Mouse (Mus musculus): ENCODE results near the gene Prpsap1.
"Not testable (repeated sequence)": the region's sequence is repeated elsewhere in the genome, so short reads cannot be mapped to it uniquely, and the experiment has no call there.

DNA sequence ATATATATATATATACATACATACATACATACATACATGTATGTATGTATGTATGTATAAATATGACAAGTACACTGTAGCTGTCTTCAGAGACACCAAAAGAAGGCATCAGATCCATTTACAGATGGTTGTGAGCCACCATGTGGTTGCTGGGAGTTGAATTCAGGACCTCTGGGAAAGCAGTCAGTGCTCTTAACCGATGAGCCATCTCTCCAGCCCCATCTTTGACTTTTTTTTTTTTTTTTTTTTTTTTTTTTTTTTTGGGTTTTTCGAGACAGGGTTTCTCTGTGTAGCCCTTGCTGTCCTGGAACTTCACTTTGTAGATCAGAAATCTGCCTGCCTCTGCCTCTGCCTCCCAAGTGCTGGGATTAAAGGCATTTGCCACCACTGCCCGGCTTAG lies 25.7 kb downstream of the Prpsap1 start:
- not testable (repeated sequence) for TF ChIP-seq CTCF (IDR thresholded peaks at IDR 0.05; ENCODE audit: borderline replicate concordance, insufficient read depth, low read depth, low read length); POLR2A (IDR thresholded peaks at IDR 0.05; ENCODE audit: borderline replicate concordance, insufficient read depth, low read length)
